Mouse (Mus musculus): ENCODE results near the gene Nme9.

- no peak for TF ChIP-seq MAX (IDR thresholded peaks at IDR 0.05; ENCODE audit: low read depth)
- TF ChIP-seq CEBPB (IDR thresholded peaks at IDR 0.05; ENCODE audit: insufficient read depth, poor library complexity, severe bottlenecking): no peak
- no peak for TF ChIP-seq POLR2A (IDR thresholded peaks at IDR 0.05; ENCODE audit: insufficient read length, low read depth)
- TF ChIP-seq MYOG (IDR thresholded peaks at IDR 0.05; ENCODE audit: control insufficient read depth in 1 of 3, insufficient read depth in 1 of 3, insufficient read length in 2 of 3, low read depth in 2 of 3): no peak
- no peak for TF ChIP-seq TCF12 (IDR thresholded peaks at IDR 0.05; ENCODE audit: insufficient read depth, poor library complexity, severe bottlenecking)
- no peak for TF ChIP-seq POLR2AphosphoS2 (IDR thresholded peaks at IDR 0.05; ENCODE audit: insufficient read length, low read depth)
- TF ChIP-seq E2F4 (IDR thresholded peaks at IDR 0.05; ENCODE audit: insufficient read depth): no peak
- no peak for TF ChIP-seq MYOD1 (IDR thresholded peaks at IDR 0.05; ENCODE audit: control insufficient read depth in 1 of 3, insufficient read length in 2 of 3, low read depth in 2 of 3)
- TF ChIP-seq USF1 (IDR thresholded peaks at IDR 0.05; ENCODE audit: low read depth): no peak
- TF ChIP-seq TCF3 (IDR thresholded peaks at IDR 0.05; ENCODE audit: insufficient read length, low read depth): no peak
Measured at GRCm38 (mm10) chr9:99468572-99468971, 17.3 kb downstream of the Nme9 start.

Data from myocyte (in vitro differentiated cells).